Mouse (Mus musculus): ENCODE measurements around the gene Pja2.
"Not testable (repeated sequence)": the region's sequence is repeated elsewhere in the genome, so short reads cannot be mapped to it uniquely, and the experiment has no call there.

The Pja2 gene

DNA sequence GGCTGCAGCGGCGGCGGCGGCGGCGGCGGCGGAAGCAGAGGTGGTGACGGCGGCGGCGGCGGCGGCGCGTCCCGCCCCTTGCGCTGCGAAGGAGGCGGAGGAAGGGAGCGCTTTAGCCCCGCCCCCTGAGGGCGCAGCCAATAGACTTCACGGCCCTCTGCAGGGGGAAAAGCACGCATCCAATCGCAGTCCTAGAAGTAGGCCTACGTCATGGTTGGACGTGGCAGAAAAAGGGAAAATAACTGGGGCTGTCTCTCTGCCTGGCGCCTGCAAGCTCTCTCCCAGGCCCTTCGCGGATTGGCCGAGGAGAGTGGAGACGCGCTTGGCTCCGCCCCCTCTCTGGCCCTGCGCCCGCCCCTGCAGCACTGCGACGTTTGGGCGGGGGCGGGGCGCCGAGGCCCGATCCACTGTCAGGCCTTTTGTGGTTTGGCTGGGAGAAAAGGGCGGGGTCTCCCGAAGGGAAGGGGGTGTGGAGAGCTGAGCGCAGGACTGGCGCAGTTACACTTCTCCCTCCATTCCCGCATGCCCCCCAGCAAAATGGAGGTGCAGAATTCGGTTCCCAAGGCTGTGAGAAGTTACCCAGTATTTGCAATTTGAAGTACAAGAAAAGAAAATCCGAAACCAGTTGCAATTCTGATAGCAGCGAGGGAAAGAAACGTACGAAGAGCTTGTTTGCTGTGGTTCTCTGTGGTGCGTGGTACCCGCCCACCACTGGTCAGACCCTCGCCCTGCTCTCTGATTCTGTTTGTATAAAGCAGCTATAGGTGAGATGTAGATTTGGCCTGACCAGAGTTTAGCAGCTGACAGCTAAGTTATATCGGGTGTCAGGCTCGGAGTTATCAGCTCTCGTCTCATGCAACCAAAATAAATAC, at the start of gene Pja2:
Pja2 (minus strand) TSS at position 19 of the 872 bp plus-strand sequence.
- DNase-seq: peak; percentile 97 to 98

DNA sequence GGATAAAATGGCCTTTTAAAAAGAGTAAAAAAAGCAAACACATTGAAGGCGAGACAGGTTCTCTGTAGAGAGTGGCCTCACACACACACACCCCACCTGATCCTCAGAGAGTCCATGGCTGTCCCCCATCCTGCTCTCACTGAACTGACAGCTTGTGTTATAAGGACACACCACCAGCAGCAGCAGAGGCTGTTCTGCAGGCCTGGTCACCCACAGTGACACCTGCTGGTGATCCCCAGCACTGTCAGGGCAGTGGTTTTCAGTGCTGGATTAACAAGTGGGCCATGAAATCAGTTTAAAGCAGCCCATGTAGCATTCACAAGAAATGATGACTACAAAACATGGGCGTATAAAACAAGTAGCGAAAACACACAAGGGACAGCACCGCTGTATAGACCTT, 43.6 kb upstream of the Pja2 start:
- DNase-seq: peak; percentile 16 to 57

DNA sequence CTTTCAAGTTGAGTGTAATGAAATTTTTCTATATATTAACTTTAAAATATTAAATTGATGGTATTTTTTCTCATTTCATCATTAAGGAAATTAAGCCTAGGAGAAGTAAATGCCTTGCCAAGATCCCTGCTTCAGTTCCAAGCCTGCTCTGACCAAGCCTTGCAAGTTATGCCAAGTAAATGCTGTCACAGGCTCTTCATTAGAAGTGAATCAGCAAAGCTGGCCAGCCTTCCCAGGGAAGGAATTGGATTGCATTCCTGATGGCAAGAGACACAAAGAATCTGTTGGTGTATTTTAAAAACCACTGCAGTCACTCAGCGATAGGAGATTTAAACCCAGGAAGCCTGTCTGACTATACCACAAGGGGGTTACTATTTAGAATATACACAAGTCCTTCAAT, 32.0 kb upstream of the Pja2 start:
- no peak for DNase-seq

DNA sequence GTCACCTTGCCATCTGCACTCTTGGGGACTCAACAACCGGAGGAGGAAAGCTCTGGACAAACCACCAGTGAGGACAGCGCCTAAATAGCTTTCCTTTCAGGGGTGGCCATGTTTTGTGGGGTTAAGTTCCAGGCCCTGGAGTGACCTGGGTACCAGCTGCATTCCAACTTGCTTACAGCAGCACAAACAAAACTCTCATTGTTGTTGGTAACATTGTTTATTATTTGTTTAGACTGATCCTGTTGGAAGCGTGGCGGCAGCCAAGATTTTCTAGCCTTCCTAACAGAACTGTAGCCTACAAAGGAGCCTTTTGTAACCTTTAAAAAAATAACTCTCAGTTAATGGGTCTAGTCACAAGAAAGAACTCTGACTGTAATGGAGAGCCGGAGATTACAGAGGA, 30.9 kb upstream of the Pja2 start:
- DNase-seq: no peak

DNA sequence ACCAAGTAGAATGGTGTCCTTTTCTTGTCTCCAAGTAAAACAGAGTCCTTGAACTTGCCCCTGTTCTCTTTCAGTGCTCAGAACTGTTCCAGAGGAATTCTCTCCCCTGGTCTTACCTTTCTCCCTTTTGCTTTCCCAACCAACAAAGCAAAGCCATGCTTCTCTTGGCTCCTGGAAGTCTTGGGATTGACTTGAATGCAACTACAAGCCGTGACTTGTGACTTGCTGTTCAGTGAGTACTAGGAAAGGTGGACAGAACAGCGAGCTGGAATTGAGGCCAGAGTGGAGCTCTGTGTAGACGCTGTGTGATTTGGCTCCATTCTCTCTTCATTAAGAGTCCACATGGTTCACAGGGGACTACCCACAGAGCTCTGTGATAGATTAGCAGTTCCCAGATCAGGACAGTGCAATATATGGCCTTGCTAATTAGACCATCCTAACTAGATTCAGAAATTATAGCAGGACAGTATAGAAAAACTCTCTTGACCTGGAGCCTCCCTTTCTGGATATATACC, 30.3 kb upstream of the Pja2 start:
- no peak for DNase-seq

DNA sequence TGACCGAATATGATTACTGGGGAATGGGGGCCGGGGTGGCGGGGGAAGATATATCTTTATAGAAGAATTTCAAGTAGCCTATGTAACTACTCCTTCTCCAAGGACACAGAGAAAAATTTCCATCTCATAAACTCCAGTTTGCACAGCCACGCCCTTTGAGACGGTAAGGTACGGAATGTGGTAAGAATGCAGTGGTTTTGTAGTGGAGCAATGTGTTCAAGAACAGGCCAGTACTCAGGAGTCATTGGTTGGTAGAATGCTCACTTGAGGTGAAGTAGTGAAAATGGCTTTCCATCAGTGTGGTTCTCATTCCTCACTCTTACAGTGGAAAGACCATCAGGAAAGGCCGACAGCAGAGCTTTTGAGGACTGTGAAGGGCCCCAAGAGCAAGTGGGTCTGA, 22.2 kb upstream of the Pja2 start:
- no peak for DNase-seq

DNA sequence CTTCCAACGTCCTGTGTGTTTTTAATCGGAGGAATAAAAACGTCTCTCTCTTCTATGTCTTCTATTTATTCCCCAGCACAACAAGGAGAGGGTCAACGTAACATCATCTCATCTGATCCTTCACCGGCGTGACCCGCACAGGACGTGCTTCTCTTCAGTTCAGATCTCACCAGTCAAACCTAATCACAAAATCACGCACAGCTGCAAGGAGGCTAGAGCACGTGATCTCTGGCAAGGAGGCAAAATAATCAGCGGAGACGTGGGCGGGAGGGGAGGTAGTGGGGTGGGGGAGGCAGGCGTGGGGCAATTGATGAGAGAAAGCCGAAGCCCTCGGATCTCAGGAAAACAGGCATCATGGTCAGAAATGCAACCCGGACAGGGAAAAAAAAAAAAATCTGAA, 14.4 kb upstream of the Pja2 start:
- DNase-seq: no peak

DNA sequence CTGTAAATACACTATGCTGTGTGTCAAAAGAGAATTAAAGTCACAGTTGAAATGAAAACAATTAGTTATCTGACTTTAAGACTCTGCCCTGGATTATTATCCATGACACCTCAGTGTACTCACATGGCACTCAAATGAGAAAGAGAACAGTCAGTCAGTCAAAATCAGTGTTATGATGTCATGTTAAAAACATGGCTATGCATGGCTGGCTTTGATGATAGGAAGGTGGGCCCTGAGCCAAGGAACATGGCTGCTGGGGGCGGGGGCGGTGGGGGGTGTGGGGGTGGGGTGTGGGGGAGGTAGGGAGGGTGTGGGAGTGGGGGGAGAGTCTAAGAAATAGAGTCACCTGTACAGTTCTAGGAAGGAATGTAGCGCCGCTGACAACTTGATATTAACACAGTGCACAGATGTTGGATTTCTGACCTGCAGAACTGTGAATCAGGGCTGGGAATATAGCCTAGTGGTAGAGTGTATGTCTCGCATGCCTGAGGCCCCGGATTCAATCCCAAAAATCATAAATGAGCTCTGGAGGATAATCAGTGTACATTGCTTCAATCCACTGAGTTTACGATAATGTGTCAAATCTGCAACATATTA, 13.0 kb upstream of the Pja2 start:
- DNase-seq: no peak

DNA sequence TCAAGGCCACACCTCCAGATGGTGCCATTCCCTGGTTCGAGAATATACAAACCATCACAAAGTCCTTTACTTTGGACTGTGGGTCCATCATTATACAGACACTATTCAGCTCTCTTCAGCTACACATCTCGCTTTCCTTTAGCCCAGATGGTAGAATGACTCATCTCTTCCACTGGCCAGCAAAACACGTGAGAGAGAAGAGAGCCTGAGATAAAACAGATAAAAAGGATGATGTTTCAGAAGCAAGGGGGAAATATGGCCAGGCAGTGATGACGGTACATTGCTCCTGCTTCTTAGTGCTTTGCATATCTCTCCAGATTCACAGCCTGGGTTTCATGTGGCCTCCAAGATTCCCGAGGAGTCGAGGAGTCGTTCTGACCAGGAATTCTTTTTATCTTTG, 10.0 kb upstream of the Pja2 start:
- DNase-seq: no peak

DNA sequence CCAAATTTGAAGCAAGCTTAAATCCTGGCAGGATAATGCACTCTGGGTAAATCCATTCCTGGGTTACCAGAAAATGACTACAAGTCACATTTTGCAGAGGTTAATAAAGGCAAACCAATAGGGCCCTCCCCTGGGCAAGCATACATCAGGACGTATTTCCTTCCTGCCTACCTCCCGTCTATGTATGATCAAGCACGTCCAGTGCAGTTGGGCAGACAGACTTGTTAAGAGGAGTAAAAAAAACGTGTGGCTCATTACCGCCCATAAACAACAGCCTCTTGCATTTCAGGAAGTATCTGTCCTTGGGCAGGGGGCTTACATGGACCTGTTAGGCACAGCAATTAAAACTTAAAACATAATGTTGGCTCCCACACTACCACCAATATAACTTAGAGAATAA, 8.0 kb upstream of the Pja2 start:
- no peak for DNase-seq

DNA sequence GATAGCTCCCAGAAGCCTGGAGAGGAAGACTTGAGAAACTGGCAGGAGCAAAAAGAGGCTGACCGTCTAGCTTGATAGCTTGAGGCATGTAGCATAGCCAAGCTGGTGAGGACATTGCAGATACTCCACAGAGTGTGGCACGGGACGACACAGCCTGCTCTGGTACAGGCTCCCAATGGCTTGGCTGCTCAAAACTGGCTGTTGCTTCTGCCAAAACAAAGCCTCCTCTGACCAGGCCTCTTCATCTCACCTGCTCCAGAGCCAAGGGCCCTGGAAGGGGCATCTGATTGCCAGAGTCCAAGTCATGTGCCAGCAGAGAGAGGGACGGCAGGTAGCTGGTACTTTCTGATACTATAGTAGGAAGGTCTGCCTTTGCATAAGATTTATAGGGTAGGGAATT, 5.5 kb upstream of the Pja2 start:
- DNase-seq: no peak

DNA sequence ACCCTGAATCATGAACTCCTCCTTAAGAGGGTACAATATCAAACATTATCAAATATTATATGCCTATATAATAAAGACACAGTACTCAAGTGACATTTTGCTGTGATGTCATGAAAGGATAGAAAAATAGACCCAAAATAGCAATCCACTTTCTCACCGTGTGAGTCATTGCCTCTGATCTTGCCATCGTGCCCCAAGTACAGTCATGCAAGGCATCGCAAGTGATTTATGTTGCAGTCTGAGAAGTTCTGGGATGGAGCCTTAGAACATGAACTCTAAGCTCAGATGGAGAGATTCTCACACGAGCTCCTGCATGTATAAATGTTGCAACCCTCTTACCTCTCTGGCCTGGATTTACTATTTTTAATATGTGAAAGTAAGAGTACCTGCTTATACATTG, 2.2 kb upstream of the Pja2 start:
- DNase-seq: no peak

DNA sequence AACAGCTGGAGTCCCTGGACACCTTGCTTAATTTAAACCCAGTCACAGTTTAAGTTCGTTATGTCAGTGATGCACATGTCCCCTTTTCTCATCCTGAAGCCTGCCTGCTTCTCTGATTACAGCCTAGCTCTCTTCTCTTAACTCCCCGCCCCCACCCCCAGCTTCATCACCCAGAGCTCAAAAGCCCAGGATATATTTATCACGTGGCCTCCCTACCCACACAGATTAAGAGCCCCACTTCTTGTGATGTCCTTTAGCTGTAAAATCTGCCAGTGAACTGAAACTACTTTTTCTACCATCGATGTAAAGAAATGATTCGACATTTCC, 1.0 kb upstream of the Pja2 start:
- no peak for DNase-seq

DNA sequence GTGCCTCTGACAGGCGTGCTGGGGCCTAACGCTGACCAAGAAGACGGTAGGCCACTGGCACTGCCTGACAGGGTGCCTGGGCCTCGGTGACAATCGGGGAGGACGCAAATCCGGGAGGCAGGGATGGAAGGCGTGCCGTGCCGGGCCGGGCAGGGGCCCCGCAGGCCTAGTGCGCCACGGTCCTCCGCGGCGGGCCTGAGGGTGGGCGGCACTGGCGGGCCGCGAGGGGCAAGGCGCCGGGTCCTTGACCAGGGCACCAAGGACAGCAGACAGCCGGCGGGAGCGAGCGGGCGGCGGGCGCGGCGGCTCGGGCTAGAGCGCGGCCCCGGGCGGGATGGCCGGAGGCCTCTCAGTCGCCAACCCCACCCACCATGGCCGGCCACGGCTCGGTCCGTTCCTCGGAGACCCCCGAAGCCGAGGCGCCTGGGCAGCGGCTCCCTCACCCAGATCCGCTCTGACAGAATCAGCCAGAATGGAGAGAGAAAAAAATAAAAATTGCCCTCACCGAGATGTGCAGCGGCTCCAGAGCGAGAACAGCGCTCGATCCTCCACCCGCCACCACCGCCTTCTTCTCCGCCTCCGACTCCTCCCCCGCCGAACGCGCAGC, 322 bp downstream of the Pja2 start:
- DNase-seq: no peak

DNA sequence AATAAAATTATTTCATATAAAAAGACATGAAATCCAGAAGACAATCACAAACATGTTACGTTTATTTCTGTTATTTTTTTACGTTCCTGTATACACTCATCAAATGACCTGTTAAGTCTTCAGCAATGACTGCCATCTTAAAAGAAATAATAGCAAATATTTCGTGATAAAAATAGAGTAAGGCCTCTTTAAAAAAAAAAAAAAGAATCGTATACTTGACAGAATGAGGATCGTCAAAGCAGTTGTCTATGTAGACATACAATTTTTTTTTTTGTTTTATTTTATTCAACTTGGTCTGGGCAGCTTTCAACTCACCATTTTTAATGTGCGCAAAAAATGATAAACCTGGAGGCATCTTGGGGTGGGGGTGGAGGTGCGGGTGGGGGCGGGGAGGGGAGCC, 831 bp downstream of the Pja2 start:
- no peak for DNase-seq

DNA sequence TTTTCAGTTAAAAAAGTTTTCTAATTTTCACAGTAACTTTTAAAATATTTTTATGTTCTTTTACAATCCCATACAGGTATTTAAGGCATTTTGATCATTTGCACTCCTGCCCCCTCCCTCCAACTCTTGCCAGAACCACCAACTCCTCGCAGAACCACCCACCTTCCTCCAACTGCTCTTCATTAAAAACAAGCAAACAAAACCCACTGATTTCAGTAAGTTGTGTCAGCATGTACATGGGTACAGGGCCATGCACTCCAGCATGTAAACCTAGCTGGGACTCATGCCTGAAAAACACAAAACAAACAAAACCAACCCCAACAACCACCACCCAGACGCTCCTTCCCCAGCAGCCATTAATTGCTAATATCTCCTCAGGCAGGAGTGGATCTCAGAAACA, 7.2 kb downstream of the Pja2 start:
- no peak for DNase-seq

DNA sequence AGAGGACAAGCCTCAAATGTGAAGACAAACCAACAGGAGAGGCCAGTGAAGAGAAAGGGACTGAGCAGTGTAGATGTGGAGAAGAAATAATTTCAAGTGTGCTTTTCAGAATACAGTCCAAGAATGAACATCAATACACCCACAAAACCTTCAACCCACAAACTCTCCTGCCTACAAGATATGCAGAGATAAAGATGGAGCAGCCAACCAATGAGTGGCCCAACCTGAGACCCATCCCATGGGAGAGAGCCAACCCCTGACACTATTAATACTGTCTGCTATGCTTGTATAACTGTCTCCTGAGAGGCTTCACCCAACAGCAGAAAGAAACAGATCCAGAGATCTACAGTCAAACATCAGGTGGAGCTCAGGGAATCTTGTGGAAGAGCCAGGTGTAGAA, 16.3 kb downstream of the Pja2 start:
- no peak for DNase-seq

DNA sequence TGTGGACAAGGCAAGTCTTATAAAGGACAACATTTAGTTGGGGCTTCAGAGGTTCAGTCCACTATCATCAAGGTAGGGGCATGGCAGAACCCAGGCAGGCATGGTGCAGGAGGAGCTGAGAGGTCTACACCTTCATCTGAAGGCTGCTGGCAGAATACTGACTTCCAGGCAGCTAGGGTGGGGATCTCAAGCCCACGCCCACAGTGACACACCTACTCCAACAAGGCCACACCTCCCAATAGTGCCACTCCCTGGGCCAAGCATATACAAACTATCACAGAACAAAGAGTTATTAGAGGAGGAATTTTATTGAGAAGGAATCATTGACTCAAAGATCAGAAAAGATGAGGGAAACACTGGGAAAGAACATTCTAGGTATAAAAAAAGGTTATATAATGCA, 17.2 kb downstream of the Pja2 start:
- not testable (repeated sequence) for DNase-seq

DNA sequence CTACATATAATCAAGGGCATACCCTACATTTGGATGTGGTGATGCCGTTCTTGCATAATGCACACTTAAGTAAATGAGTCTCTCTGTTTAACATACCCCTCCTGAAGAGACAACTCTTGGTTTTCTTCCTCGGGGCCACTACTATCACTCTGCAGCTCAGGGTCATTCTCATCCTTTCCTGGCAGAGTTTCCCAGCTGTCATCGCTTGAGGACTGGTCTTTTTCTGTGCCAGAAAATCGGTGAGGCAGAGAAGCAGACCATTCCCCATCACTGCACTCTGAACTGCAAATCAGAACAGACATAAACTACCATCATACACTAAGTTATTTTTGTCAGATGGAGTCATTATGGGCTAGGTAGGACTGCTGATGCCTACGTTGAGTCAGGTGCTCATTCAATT, 34.1 kb downstream of the Pja2 start:
- DNase-seq: no peak

DNA sequence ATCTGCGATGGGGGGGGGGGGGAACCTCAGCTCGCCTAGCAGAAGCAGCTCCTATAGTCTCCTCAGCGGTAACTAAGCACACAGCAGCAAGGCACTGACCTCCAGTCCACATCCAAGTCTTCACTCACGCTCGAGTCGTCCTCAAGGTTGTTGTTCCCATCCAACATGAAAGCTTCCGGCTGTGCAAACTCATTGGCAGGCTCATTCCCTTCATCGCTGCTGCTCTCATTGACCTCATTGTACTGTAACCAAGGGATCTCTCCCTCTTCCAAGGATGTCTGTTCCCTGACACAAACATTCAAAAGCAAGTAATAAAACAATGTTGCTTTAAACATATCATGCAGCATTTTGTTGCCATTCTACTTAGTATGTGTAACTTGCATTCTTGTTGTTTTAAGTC, 39.0 kb downstream of the Pja2 start:
- no peak for DNase-seq

DNA sequence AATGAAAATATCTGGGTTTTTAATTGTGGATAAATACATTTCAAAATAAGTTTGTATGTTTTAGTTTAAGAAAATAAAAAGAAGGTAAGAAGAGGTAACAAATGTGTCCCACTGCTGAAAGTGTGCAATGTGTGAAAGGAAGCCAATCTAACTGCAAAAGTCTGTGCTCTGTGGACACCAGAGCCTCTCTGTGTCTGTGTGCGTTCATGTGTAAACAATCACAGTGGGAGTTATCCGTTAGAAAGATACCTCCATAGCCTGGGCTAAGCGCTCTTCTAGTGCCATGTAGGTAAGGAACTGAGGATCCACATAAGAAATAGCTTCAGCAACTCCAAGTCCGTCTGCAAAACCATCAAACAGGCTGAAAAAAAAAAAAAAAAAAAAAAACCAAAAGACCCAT, 42.0 kb downstream of the Pja2 start:
- DNase-seq: no peak

DNA sequence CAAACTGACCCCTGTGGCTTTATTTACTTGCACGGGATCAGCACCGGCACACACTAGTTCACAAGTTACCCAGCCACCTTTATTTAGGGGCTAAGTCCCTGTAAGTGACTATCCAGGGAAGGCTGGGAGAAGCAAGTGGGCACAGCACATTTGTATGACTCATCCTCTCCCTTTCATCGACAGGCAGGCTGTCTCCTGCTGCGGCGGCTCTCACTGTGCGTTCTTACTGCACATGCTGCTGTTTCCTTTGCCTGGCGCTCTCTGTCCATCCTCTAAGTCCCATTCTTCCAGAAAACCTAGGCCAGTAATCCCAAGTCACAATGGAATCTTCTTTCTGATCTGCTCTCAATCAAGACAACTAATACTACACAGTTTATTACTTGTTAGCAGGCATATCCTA, 43.7 kb downstream of the Pja2 start:
- DNase-seq: no peak

DNA sequence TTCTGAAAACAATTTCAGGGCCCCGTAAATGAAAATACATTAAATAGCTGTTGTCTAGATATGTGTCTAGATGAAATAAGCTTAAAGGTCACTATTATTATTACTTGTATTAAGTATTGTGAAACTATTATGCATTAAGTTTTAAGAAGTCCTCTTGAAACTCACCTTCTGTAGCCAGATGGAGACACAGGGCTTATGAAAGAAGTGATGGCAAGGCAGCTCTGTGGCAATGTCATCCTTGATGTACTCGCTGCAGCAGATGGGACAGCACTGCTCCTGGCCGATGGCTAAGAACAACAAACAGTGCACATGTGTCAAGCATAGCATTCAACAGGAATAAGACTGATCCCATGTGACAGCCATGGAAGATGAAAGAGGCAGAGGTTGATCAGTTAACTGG, 44.9 kb downstream of the Pja2 start:
- DNase-seq: no peak

DNA sequence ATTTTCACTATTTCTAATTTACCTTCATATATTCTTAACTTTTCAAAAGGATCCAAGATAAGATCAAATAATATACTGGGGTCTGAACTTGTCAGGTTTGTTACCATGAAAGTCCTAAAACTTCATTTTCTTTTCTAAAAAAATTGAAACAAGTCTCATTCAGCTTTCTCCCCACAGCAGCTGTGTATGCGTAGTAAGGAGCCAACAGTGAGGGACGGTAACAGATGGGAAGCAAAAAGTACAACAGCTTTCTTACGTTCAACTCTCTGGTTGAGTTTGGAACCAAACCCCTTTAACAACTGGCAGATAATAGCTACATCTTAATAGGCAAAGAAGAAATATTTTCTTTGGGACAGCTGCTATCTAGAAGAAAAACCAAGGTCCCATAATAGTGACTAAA, 50.3 kb downstream of the Pja2 start:
- DNase-seq: not testable (repeated sequence)

Data from spleen, adult 18-20 months (tissue).